Mouse (Mus musculus) G1E (cell line): ENCODE data around the gene Peli2.

Experiments
- CTCF ChIP-seq: IDR thresholded peaks from 2 replicates; pipeline ENCODE4 v1.5.1; 2012; ENCODE audit warnings: low read depth, low read length, inconsistent platforms, mixed read lengths
- POLR2AphosphoS5 ChIP-seq: IDR thresholded peaks from 2 replicates; pipeline ENCODE4 v1.6.1; 2012; ENCODE audit warnings: low read depth, low read length, inconsistent platforms; ENCODE audit not compliant: insufficient replicate concordance

DNA sequence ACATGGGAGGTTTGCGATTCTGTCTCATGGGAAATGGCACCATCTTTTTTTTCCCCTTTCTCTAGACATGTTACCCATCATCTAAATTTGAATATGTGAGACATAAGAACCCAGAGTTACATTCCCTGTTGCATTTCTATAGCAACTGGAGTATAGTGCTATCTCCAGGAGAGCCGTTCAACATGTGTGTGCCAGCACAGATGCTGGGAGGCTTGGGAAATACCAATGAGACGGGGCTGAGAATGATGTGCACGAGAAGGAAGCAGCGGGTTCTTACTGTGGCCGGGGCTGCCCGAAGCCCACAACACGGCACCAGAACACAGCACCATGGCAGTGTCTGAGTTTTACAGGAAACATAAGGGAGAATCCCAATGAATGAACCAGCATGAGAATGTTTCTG, 29.5 kb upstream of the Peli2 start:
- TF ChIP-seq CTCF, result no peak
- no peak for TF ChIP-seq POLR2AphosphoS5
